Mouse (Mus musculus): ENCODE measurements around the gene Ppil4. TPM values are rescaled to one million over a fixed set of nuclear protein-coding genes. Genes with fewer than 3 reads are reported as not detected.

The Ppil4 gene
- polyA plus RNA-seq, 1 experiment from 2014 or later = 49.5 TPM

DNA sequence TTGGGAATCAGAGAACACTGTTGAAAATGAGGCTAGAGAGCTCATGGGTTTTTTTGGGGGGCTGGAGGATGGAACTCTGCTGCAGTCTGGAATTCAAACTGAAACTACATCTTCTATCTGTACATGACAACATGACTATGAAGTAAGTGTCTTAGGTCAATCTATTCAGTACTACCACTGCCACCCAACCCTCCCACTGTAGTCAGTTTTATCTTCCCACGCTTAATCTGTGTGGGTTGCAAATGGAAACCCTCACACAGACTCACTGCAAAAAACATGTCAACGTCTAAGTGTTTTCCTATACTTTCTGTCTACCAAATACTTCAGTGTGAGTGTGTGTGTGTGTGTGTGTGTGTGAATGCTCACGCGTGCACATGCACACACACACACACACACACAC, 50.5 kb downstream of the Ppil4 start:
- Histone ChIP-seq H3K4me2 (no peak overlapping the region), H3K4me1 (ENCODE audit: control insufficient read depth, insufficient read depth, low read length) (no peaks in the 10 kb centered on the region), H3K27me3 (ENCODE audit: control insufficient read depth, insufficient read depth, low read length) (no peaks in the 10 kb centered on the region), H3K9me3 (ENCODE audit: control insufficient read depth, low read length) (no peaks in the 10 kb centered on the region), H3K9ac (ENCODE audit: low read length) (no peak overlapping the region), H3K27ac (ENCODE audit: low read depth, low read length) (no peak overlapping the region), H3K4me3 (ENCODE audit: low read depth, low read length) (no peak overlapping the region), H3K36me3 (ENCODE audit: control insufficient read depth, insufficient read depth, low read length) (no peaks in the 10 kb centered on the region)
- DNase-seq (ENCODE audit: low spot score, missing footprints) (no peak), ATAC-seq (ENCODE audit: low FRiP score) (no peak)
- 92% methylated on average over 4 of the region's 4 CpGs for WGBS

- no peak overlapping the region for H3K9ac ChIP-seq (ENCODE audit: low read length)
- H3K27ac ChIP-seq (ENCODE audit: low read depth, low read length) = no peak overlapping the region
- ATAC-seq (ENCODE audit: low FRiP score) (no peak), DNase-seq (ENCODE audit: low spot score, missing footprints) (no peak)
- H3K9me3 ChIP-seq (ENCODE audit: control insufficient read depth, low read length) = no peaks in the 10 kb centered on the region
- no peak overlapping the region for H3K4me3 ChIP-seq (ENCODE audit: low read depth, low read length)
- no peaks in the 10 kb centered on the region for H3K36me3 ChIP-seq (ENCODE audit: control insufficient read depth, insufficient read depth, low read length)
- 82% methylated on average over 4 of the region's 4 CpGs for WGBS
- no peaks in the 10 kb centered on the region for H3K4me1 ChIP-seq (ENCODE audit: control insufficient read depth, insufficient read depth, low read length)
- no peak overlapping the region for H3K4me2 ChIP-seq
- H3K27me3 ChIP-seq (ENCODE audit: control insufficient read depth, insufficient read depth, low read length) = no peaks in the 10 kb centered on the region
Observed at GRCm38 (mm10) chr10:7844161-7844560, 51.5 kb downstream of the Ppil4 start.

DNA sequence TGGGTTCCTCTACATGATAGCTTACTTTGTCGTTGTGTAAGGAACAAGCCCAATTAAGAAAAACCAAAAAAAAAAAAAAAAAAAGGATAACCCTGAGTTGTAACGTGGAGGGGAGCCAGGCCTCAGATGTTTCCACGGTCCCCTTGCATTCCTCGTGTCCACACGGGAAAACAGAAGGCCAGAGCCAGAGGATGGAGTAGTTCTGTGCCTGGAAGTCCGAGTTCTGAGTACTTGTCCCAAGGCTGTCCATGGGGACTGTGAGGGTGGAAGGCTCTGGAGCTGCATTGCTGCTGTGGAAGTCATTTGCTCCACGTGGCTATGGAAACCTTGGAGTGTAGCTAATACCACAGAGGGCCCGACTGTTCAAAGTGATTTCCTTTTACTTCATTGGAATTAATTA, 52.4 kb downstream of the Ppil4 start:
- no peaks in the 10 kb centered on the region for H3K9me3 ChIP-seq (ENCODE audit: control insufficient read depth, low read length)
- WGBS = 80% methylated on average over 8 of the region's 8 CpGs
- H3K27ac ChIP-seq (ENCODE audit: low read depth, low read length) = no peak overlapping the region
- no peaks in the 10 kb centered on the region for H3K4me1 ChIP-seq (ENCODE audit: control insufficient read depth, insufficient read depth, low read length)
- no peaks in the 10 kb centered on the region for H3K27me3 ChIP-seq (ENCODE audit: control insufficient read depth, insufficient read depth, low read length)
- H3K9ac ChIP-seq (ENCODE audit: low read length) = no peak overlapping the region
- ATAC-seq (ENCODE audit: low FRiP score) (no peak), DNase-seq (ENCODE audit: low spot score, missing footprints) (no peak)
- no peak overlapping the region for H3K4me2 ChIP-seq
- H3K4me3 ChIP-seq (ENCODE audit: low read depth, low read length) = no peak overlapping the region
- H3K36me3 ChIP-seq (ENCODE audit: control insufficient read depth, insufficient read depth, low read length) = no peaks in the 10 kb centered on the region

DNA sequence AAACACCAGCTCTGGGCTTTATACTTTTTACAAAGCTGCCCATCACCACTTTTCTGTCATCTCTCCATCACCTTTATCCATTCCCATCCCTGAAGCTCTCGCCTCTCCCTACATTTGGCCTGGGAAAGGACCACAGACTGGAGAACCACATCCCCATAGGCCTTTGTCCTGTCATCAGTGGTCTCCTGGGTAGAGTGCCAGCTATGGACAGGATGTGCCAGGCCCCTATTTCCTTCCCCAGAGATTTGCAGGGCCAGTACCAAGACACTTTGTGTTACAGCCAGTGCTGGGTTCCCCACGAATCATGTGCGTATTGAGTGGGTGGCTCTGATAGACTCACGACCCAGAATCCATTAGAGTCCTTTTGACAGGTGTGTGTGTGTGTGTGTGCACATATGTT, 53.3 kb downstream of the Ppil4 start:
- H3K9ac ChIP-seq (ENCODE audit: low read length) = no peak overlapping the region
- no peaks in the 10 kb centered on the region for H3K4me1 ChIP-seq (ENCODE audit: control insufficient read depth, insufficient read depth, low read length)
- no peak overlapping the region for H3K27ac ChIP-seq (ENCODE audit: low read depth, low read length)
- DNase-seq (ENCODE audit: low spot score, missing footprints) = no peak
- no peaks in the 10 kb centered on the region for H3K9me3 ChIP-seq (ENCODE audit: control insufficient read depth, low read length)
- H3K4me3 ChIP-seq (ENCODE audit: low read depth, low read length) = no peak overlapping the region
- H3K36me3 ChIP-seq (ENCODE audit: control insufficient read depth, insufficient read depth, low read length) = no peaks in the 10 kb centered on the region
- ATAC-seq (ENCODE audit: low FRiP score) = no peak
- no peaks in the 10 kb centered on the region for H3K27me3 ChIP-seq (ENCODE audit: control insufficient read depth, insufficient read depth, low read length)
- WGBS = 86% methylated on average over 4 of the region's 4 CpGs
- H3K4me2 ChIP-seq = no peak overlapping the region

DNA sequence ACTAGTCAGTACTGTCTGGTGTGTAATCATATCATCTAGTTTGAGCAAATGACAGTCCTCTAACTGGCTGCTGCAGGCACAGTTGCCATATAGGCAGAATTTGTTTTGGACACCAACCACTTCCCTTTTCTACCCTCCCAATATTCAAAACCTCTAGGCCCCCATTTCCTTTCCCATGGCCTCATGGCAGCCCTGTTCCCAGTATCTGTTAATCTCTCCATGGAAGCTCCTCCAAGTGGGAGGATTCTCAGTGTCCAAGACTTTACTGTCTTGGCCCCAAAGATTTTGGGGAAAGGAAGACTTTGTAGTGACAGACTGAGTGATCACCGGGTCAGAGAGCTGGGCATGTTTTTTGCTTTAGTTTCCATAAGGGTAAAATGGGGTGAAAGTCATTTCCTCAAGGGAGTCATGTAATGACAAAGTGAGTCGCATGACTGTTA, 54.5 kb downstream of the Ppil4 start:
- no peak overlapping the region for H3K4me2 ChIP-seq
- no peak overlapping the region for H3K27ac ChIP-seq (ENCODE audit: low read depth, low read length)
- no peaks in the 10 kb centered on the region for H3K4me1 ChIP-seq (ENCODE audit: control insufficient read depth, insufficient read depth, low read length)
- H3K9me3 ChIP-seq (ENCODE audit: control insufficient read depth, low read length) = no peaks in the 10 kb centered on the region
- H3K9ac ChIP-seq (ENCODE audit: low read length) = no peak overlapping the region
- WGBS = 89% methylated on average over 2 of the region's 2 CpGs
- H3K27me3 ChIP-seq (ENCODE audit: control insufficient read depth, insufficient read depth, low read length) = no peaks in the 10 kb centered on the region
- H3K36me3 ChIP-seq (ENCODE audit: control insufficient read depth, insufficient read depth, low read length) = no peaks in the 10 kb centered on the region
- DNase-seq (ENCODE audit: low spot score, missing footprints) (no peak), ATAC-seq (ENCODE audit: low FRiP score) (no peak)
- no peak overlapping the region for H3K4me3 ChIP-seq (ENCODE audit: low read depth, low read length)

- Histone ChIP-seq H3K4me1 (ENCODE audit: control insufficient read depth, insufficient read depth, low read length) (no peaks in the 10 kb centered on the region), H3K36me3 (ENCODE audit: control insufficient read depth, insufficient read depth, low read length) (no peaks in the 10 kb centered on the region), H3K9me3 (ENCODE audit: control insufficient read depth, low read length) (no peaks in the 10 kb centered on the region), H3K9ac (ENCODE audit: low read length) (no peak overlapping the region), H3K4me2 (no peak overlapping the region), H3K4me3 (ENCODE audit: low read depth, low read length) (no peak overlapping the region), H3K27me3 (ENCODE audit: control insufficient read depth, insufficient read depth, low read length) (no peaks in the 10 kb centered on the region), H3K27ac (ENCODE audit: low read depth, low read length) (no peak overlapping the region)
- ATAC-seq (ENCODE audit: low FRiP score) (no peak), DNase-seq (ENCODE audit: low spot score, missing footprints) (no peak)
- 65% methylated on average over 3 of the region's 3 CpGs for WGBS
Observed at GRCm38 (mm10) chr10:7851891-7852290, 59.2 kb downstream of the Ppil4 start.

DNA sequence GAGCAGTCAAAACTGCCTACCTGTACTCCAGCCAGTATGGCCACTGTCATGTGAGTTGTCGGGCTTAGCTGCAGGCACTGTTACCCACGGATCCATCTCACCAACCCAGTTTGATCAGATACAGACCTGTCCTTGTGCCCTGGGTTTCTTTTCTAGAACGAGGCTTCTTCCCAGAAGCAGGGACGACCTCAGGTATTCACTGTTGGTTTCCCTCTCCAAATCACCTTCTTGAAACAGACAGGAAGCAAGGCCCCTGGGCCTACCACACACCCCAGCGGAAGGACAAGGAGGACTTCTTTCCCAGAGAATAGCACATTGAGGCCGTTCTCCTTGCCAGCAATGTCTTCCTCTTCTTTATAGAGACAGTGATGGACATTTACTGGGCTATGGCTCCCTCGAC, 67.8 kb downstream of the Ppil4 start:
- no peaks in the 10 kb centered on the region for H3K4me1 ChIP-seq (ENCODE audit: control insufficient read depth, insufficient read depth, low read length)
- H3K9me3 ChIP-seq (ENCODE audit: control insufficient read depth, low read length) = no peaks in the 10 kb centered on the region
- DNase-seq (ENCODE audit: low spot score, missing footprints) (no peak), ATAC-seq (ENCODE audit: low FRiP score) (no peak)
- 90% methylated on average over 7 of the region's 7 CpGs for WGBS
- no peaks in the 10 kb centered on the region for H3K36me3 ChIP-seq (ENCODE audit: control insufficient read depth, insufficient read depth, low read length)
- H3K4me2 ChIP-seq = no peak overlapping the region
- H3K27me3 ChIP-seq (ENCODE audit: control insufficient read depth, insufficient read depth, low read length) = no peaks in the 10 kb centered on the region
- no peak overlapping the region for H3K9ac ChIP-seq (ENCODE audit: low read length)
- H3K4me3 ChIP-seq (ENCODE audit: low read depth, low read length) = no peak overlapping the region
- H3K27ac ChIP-seq (ENCODE audit: low read depth, low read length) = no peak overlapping the region

DNA sequence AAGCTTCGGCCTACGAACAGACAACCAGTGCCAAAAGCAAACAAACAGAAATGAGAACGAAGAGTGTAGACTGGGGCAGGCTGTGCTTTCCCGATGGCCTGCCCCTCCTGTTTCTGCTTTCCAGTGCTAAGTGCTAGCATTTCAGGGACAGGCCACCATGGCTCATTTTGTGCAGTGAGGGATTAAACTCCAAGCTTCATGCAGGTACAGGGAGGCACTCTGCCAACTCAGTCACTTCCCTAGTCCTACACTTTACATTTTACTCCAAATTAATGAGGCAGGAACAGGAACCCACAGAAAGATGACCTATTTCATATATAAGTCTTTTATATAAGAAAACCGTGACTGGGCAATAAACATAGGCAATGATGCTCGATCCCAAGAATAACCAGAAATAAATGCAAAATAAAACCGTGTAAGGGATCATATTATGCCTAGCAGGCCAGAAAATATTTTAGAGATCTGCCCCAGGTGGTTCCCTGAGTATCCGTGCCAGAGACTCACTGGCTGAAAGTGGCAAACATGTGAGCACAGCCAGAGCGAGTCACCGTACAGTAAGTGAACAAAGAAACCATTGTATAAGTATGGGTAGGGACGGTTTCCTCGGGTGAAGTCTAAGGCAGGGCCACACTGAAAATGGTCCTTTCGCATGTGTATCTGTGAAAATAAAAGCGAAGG, 68.7 kb downstream of the Ppil4 start:
- Histone ChIP-seq H3K9ac (ENCODE audit: low read length) (no peak overlapping the region), H3K4me3 (ENCODE audit: low read depth, low read length) (no peak overlapping the region), H3K4me2 (no peak overlapping the region), H3K4me1 (ENCODE audit: control insufficient read depth, insufficient read depth, low read length) (no peaks in the 10 kb centered on the region), H3K9me3 (ENCODE audit: control insufficient read depth, low read length) (no peaks in the 10 kb centered on the region), H3K27ac (ENCODE audit: low read depth, low read length) (no peak overlapping the region), H3K27me3 (ENCODE audit: control insufficient read depth, insufficient read depth, low read length) (no peaks in the 10 kb centered on the region), H3K36me3 (ENCODE audit: control insufficient read depth, insufficient read depth, low read length) (no peaks in the 10 kb centered on the region)
- WGBS = 93% methylated on average over 14 of the region's 14 CpGs
- DNase-seq (ENCODE audit: low spot score, missing footprints) = no peak
- no peak for ATAC-seq (ENCODE audit: low FRiP score)

GRCm38 (mm10) chr10:7861937-7862657, 69.4 kb downstream of the Ppil4 start:
- Histone ChIP-seq H3K36me3 (ENCODE audit: control insufficient read depth, insufficient read depth, low read length) (no peaks in the 10 kb centered on the region), H3K27me3 (ENCODE audit: control insufficient read depth, insufficient read depth, low read length) (peaks cover 4% of the 10 kb centered on the region), H3K9ac (ENCODE audit: low read length) (no peak overlapping the region), H3K4me1 (ENCODE audit: control insufficient read depth, insufficient read depth, low read length) (peaks cover 3% of the 10 kb centered on the region), H3K4me2 (no peak overlapping the region), H3K9me3 (ENCODE audit: control insufficient read depth, low read length) (no peaks in the 10 kb centered on the region), H3K27ac (ENCODE audit: low read depth, low read length) (no peak overlapping the region), H3K4me3 (ENCODE audit: low read depth, low read length) (no peak overlapping the region)
- ATAC-seq (ENCODE audit: low FRiP score) (no peak), DNase-seq (ENCODE audit: low spot score, missing footprints) (no peak)
- 94% methylated on average over 23 of the region's 25 CpGs for WGBS
